Mouse (Mus musculus): ENCODE measurements at regions not wholly inside any gene's neighbourhood (a gene's known extent, or its start where the extent isn't known, plus 50 kb on each side); places are given as distances from the start of the nearest gene placed in this dataset.
A peak's percentile ranks its signal among the peaks of the same experiment; 100 is the strongest.

DNA sequence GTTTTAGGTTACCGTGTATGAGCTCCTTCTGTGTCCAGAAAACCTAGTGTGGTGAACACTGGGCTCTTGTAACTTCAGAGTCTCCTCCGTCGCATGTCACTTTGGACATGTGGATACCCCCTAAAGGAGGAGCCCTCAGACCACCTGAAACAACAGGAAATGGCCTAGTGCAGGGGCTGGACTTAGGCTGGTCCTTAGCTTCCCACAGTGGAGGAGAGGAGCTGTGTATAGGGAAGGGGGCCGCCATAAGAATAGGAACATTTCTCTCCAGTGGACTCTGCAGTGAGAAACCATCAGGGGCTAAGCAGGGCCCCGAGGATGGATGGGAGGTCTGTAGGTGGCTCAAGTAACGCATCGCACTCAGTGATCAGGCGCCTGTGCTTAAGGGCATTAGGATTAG lies 165.0 kb upstream of the Sel1l start:
- intact Hi-C loops (cut with DNase I): loop anchor here (5.0 kb wide), 1 partner anchor 288 kb away; no protein-coding TSS in a partner anchor
- DNase-seq (ENCODE audit: low spot score in 2 of 2): no peak

DNA sequence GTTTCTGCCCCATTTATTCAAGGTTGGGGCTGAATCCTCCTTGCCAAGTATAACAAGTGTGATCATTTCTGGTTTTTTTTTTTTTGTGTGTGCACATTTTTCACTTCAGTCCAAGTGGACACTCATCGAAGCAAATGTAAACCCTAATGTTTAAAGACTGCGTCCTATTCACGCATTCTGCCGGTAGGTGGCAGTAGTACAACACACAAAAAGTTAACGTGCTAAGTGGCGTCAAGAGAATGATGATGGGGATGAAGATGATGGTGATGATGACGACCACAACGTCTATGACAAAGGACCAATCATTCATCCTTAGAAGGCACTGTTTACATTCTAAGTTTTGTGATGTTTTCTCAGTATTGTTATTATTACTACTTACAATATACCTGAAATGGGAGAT lies 164.3 kb upstream of the Sel1l start:
- peak; percentile 55 to 68 for DNase-seq (ENCODE audit: low spot score in 2 of 2)
- intact Hi-C loops (cut with DNase I): loop anchor here (5.0 kb wide), 1 partner anchor 289 kb away; no protein-coding TSS in a partner anchor

DNA sequence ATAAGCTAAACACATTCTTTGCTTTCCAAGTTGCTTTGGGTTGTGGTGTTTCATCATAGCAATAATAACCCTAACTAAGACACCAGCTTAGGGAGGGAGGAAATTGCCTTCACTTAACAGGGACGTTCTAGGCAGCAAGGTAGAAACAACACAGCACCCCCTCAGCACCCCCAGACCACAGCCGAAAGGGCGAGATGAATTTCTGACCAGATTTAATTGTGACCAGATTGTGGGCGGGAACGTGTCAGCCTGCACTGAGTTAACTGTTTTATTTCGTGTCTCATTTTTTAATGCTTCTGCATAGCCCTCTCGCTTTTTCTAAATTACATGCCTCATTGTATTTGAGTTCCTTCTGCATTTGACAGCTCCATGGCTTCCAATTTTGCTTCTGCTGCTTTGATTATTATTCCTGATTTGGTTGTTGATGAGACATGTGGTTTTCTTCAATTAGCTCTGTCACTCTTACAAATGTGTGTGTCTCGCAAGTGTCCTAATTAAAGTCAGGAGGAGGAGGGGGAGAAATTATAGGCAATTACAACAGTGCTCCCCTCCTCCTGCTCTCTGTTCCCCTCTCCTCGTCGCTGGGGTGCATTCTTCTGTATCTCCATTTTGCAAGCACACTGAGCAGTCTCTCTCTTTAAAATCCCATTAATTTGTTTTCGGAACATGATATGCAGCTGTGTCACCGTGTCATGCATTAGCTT lies 155.6 kb upstream of the Sel1l start:
- intact Hi-C loops (cut with DNase I): no loop called here
- no peak for DNase-seq (ENCODE audit: low spot score in 2 of 2)

DNA sequence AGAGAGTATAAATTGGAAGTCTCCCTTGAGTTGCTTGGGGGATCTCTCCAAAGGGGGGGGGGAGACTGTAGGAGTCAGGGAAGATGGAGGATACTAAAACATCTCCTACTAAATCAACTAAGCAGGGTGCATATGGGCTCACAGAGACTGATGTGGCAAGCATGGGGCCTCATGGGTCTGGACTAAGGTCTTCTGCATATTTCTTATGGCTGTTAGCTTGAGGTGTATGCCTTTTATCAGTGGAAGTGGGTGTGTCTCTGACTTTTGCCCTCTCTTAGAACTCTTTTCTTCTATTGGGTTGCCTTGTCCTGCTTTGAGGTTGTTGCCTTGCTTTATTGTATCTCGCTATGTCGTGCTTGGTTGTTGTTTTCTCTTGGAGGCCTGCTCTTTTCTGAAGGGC lies 150.1 kb upstream of the Sel1l start:
- DNase-seq (ENCODE audit: low spot score in 2 of 2): no peak
- intact Hi-C loops (cut with DNase I): no loop called here

DNA sequence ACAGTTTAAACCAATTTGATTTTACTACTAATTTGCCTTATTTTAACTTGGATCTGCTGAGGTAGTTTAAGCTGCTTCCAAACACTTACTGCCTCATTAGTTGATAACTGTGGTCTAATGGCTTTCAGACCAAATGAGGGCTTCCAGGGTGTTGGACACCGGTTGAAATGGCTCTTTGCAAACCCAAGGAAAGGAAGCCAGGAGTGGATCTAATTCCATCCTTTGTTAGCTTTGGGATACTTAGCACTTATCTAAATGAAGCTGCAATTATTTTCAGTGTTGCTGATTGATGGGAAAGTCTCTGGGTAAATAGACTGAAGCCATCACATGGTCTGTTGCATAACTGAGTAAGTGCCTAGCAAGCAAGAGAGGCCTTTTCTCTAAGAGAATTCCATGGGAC lies 148.4 kb upstream of the Sel1l start:
- DNase-seq (ENCODE audit: low spot score in 2 of 2): no peak
- intact Hi-C loops (cut with DNase I): no loop called here

GRCm38 (mm10) chr12:91995545-91995944 lies 146.6 kb upstream of the Sel1l start:
- intact Hi-C loops (cut with DNase I): no loop called here
- DNase-seq (ENCODE audit: low spot score in 2 of 2): no peak

- intact Hi-C loops (cut with DNase I): no loop called here
- DNase-seq (ENCODE audit: low spot score in 2 of 2): no peak
These were observed 137.5 kb upstream of the Sel1l start for GRCm38 (mm10) chr12:91986448-91986847.

- DNase-seq (ENCODE audit: low spot score in 2 of 2): no peak
These were observed 131.4 kb upstream of the Sel1l start for GRCm38 (mm10) chr12:91980321-91980720.

GRCm38 (mm10) chr12:91971045-91971444 lies 122.1 kb upstream of the Sel1l start:
- intact Hi-C loops (cut with DNase I): no loop called here
- DNase-seq (ENCODE audit: low spot score in 2 of 2): no peak

More at GRCm38 (mm10) chr12:91980321-91980720, 131.4 kb upstream of the Sel1l start:
- intact Hi-C loops (cut with DNase I): no loop called here

DNA sequence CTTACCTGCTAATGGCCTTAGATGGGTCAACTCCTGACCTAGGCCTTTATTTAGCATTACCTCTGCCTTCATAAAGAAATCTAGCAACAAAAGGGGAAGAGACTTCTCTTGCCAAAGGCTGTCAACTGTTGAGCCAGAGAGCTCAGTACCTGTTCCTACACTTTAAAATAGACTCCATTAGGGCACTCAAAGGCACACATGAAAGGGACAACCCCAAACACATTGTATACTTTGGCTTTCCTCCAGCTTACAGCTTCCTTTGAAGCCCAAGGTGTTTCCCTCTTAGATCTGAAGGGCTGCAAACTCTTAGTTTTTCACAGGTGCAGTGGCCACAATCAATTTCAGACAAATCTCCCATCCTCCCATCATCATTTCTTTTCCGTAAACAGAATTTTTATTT lies 117.0 kb upstream of the Sel1l start:
- DNase-seq (ENCODE audit: low spot score in 2 of 2): no peak
- intact Hi-C loops (cut with DNase I): no loop called here

GRCm38 (mm10) chr12:91963239-91963638 lies 114.3 kb upstream of the Sel1l start:
- intact Hi-C loops (cut with DNase I): no loop called here
- DNase-seq (ENCODE audit: low spot score in 2 of 2): no peak

GRCm38 (mm10) chr12:91958086-91958485 lies 109.1 kb upstream of the Sel1l start:
- DNase-seq (ENCODE audit: low spot score in 2 of 2): no peak
- intact Hi-C loops (cut with DNase I): no loop called here

GRCm38 (mm10) chr12:91956411-91956810 lies 107.5 kb upstream of the Sel1l start:
- intact Hi-C loops (cut with DNase I): no loop called here
- no peak for DNase-seq (ENCODE audit: low spot score in 2 of 2)

DNA sequence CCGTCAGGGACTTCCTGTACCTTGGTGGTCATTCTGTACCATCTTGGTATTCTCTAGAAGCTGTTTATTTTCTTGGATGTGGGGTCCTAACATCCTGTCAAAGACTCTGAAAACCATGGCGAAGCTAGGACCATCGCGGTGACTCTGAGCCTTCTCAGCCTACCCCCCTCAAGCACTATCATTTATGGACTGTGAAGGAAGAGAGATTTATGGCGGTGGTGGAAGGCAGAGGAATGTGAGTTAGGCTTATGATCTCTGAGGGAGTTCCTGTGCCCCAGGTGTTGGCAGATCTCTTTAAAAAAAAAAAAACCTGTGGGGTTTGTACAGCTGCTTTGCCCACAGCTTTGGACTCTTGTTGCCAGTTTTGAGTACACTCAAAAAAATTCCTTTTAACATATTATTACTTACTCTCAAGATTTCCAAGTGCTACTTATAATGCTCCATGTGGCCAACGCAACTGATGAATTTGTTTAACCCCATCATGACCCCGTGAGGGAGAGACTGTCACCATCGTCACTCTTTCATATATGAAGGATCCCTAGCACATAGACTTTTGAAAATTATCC lies 99.7 kb upstream of the Sel1l start:
- intact Hi-C loops (cut with DNase I): no loop called here

DNA sequence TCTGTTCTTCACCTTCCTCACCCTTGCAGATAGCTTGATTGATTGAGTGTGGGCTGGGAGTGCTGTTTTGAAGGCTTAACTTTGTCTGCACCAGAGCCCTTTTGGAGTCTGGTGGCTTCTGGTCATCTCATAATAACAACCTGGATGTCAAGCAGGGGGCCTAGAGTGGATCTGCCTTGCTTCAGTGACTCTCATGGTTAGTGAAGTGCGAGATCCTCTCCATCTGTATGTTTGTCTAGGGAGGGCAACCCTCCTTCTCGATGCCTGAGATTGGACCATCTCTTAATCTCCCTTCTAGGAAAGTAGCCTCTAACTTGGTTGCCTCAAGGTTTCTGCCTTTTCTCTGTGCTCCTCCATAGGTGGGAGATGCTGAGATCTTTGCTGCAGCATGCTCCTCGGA lies 99.0 kb upstream of the Sel1l start:
- intact Hi-C loops (cut with DNase I): no loop called here
- DNase-seq (ENCODE audit: low spot score in 2 of 2): no peak

More for the DNA sequence above, 99.7 kb upstream of the Sel1l start:
- no peak for DNase-seq (ENCODE audit: low spot score in 2 of 2)

GRCm38 (mm10) chr12:91946541-91946940 lies 97.6 kb upstream of the Sel1l start:
- intact Hi-C loops (cut with DNase I): no loop called here

GRCm38 (mm10) chr12:91932490-91933361 lies 83.8 kb upstream of the Sel1l start:
- DNase-seq (ENCODE audit: low spot score in 2 of 2): peak in 1 of 2 experiments; percentile 16
- intact Hi-C loops (cut with DNase I): no loop called here

More at GRCm38 (mm10) chr12:91946541-91946940, 97.6 kb upstream of the Sel1l start:
- DNase-seq (ENCODE audit: low spot score in 2 of 2): no peak

GRCm38 (mm10) chr12:91931586-91931985 lies 82.6 kb upstream of the Sel1l start:
- DNase-seq (ENCODE audit: low spot score in 2 of 2): no peak
- intact Hi-C loops (cut with DNase I): no loop called here

GRCm38 (mm10) chr12:91929386-91930054 lies 80.6 kb upstream of the Sel1l start:
- intact Hi-C loops (cut with DNase I): no loop called here
- DNase-seq (ENCODE audit: low spot score in 2 of 2): peak; percentile 6 to 40

- no peak for DNase-seq (ENCODE audit: low spot score in 2 of 2)
- intact Hi-C loops (cut with DNase I): no loop called here
These were observed 78.6 kb upstream of the Sel1l start for GRCm38 (mm10) chr12:91927576-91927975.
